Mouse (Mus musculus) kidney, adult 2 months (tissue): Measurements from ENCODE around the gene Il31.

Experiments
- CTCF ChIP-seq: fragments of 200-500 bp; conservative IDR thresholded peaks from 2 replicates; pipeline ENCODE4 v1.5.1; 2011; ENCODE audit warnings: low read depth, mild to moderate bottlenecking, control low read depth, low read length, moderate library complexity, mixed read lengths; ENCODE audit not compliant: insufficient read depth, insufficient read length
- POLR2A ChIP-seq: fragments of 200-500 bp; IDR thresholded peaks from one replicate; pipeline ENCODE4 v1.6.1; 2011; ENCODE audit warnings: low read depth, low read length, control low read depth

GRCm38 (mm10) chr5:123464638-123465037, 24.7 kb downstream of the Il31 start:
- TF ChIP-seq CTCF (no peak), POLR2A (no peak)
